Comparison of ENCODE assay signal across 14 mouse cellular contexts in the genomic region with DNA sequence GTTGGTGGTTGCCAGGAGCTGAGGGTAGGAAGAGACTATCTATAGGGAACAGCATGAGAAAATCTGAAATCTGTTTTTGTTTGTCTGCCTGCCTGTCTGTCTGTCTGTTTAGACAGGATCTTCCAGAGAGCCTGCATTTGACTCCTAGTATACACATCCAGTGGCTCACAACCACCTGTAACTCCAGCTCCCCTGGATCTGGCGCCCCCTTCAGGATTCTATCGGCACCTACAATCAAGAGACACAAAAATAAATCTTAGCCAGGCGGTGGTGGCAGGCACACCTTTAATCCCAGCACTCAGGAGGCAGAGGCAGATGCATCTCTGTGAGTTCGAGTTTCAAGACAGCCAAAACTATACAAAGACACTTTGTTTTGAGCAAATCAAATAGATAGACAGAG. TPM values are rescaled to one million over a fixed set of nuclear protein-coding genes. Genes with fewer than 3 reads are reported as not detected.
DNase-seq lines count a peak whose midpoint lies in the region; ATAC-seq and TF ChIP-seq lines count a peak whose summit lies in the region.
"Had no signal": no experiment of that assay in that cellular context is flagged by ENCODE, and none has a peak within 500 bp of the region (broad histone marks: within the 10 kb centered on the region; RNA-seq: fewer than 3 reads in every experiment).

No protein-coding gene starts in this region.

- H3K36me3 ChIP-seq in midbrain, embryonic 14.5 days (ENCODE audit: control insufficient read depth, insufficient read depth, low read length), result peaks cover 10% of the 10 kb centered on the region; the same call in 1 of the 2 replicates
- H3K36me3 ChIP-seq in midbrain, embryonic 16.5 days (ENCODE audit: control insufficient read depth, insufficient read depth, low read length), result no peaks in the 10 kb centered on the region
- H3K36me3 ChIP-seq in small intestine, adult 2 months (ENCODE audit: control insufficient read depth, insufficient read depth, low read length), result no peaks in the 10 kb centered on the region
- H3K36me3 ChIP-seq: embryonic facial prominence, embryonic 15.5 days; stomach, embryonic 15.5 days had no signal

- ATAC-seq in midbrain, embryonic 14.5 days (ENCODE audit: low FRiP score, low TSS enrichment), result no peak
- ATAC-seq in midbrain, embryonic 16.5 days, result no peak
- ATAC-seq in megakaryocyte-erythroid progenitor cell, adult 5-6 weeks (replicated peaks; ENCODE audit: low FRiP score, low TSS enrichment, poor library complexity, severe bottlenecking), result no peak
- ATAC-seq: midbrain, embryonic 15.5 days had no signal

- TF ChIP-seq POLR2A in small intestine, adult 2 months (IDR thresholded peaks at IDR 0.05; ENCODE audit: low read depth, low read length), result no peak

- intact Hi-C loops in gastrocnemius, adult 2 months (cut with DNase I), result no loop called here
- intact Hi-C loops in gastrocnemius, postnatal 36 days (cut with DNase I), result no loop called here

- TF ChIP-seq CTCF in gastrocnemius, adult 2 months (IDR thresholded peaks at IDR 0.05), result peak; percentile 52
- TF ChIP-seq CTCF in small intestine, adult 2 months (IDR thresholded peaks at IDR 0.05; ENCODE audit: extremely low read depth, insufficient read length, insufficient replicate concordance, low read depth, low read length), result peak; percentile 40; the same call in 1 of the 2 replicates

- H3K27me3 ChIP-seq in midbrain, embryonic 14.5 days (ENCODE audit: control insufficient read depth, insufficient read depth, low read length), result no peaks in the 10 kb centered on the region
- H3K27me3 ChIP-seq in midbrain, embryonic 16.5 days (ENCODE audit: control insufficient read depth, insufficient read depth, low read depth, low read length), result no peaks in the 10 kb centered on the region
- H3K27me3 ChIP-seq in small intestine, adult 2 months (ENCODE audit: control insufficient read depth, insufficient read depth, low read length), result no peaks in the 10 kb centered on the region
- H3K27me3 ChIP-seq: embryonic facial prominence, embryonic 15.5 days; limb, embryonic 13.5 days; midbrain, embryonic 15.5 days; stomach, embryonic 15.5 days had no signal

- H3K4me3 ChIP-seq in gastrocnemius, adult 2 months, result no peak overlapping the region
- H3K4me3 ChIP-seq in midbrain, embryonic 14.5 days (replicated peaks; ENCODE audit: low read depth, low read length), result no peak overlapping the region
- H3K4me3 ChIP-seq in midbrain, embryonic 16.5 days (ENCODE audit: low read depth, low read length), result no peak overlapping the region
- no peak overlapping the region for H3K4me3 ChIP-seq in small intestine, adult 2 months (ENCODE audit: low read depth, low read length)
- H3K4me3 ChIP-seq: embryonic facial prominence, embryonic 15.5 days; limb, embryonic 13.5 days; midbrain, embryonic 15.5 days; stomach, embryonic 15.5 days had no signal

- no peak overlapping the region for H3K9ac ChIP-seq in midbrain, embryonic 14.5 days (replicated peaks; ENCODE audit: low read length)
- H3K9ac ChIP-seq in midbrain, embryonic 16.5 days (ENCODE audit: low read depth, low read length), result no peak overlapping the region
- H3K9ac ChIP-seq: embryonic facial prominence, embryonic 15.5 days; limb, embryonic 13.5 days; midbrain, embryonic 15.5 days; stomach, embryonic 15.5 days had no signal

- H3K9me3 ChIP-seq in midbrain, embryonic 14.5 days (ENCODE audit: control insufficient read depth, low read length), result no peaks in the 10 kb centered on the region
- H3K9me3 ChIP-seq in midbrain, embryonic 16.5 days (replicated peaks; ENCODE audit: control insufficient read depth, low read length, poor library complexity, severe bottlenecking), result no peaks in the 10 kb centered on the region
- H3K9me3 ChIP-seq: embryonic facial prominence, embryonic 15.5 days; limb, embryonic 13.5 days; midbrain, embryonic 15.5 days; stomach, embryonic 15.5 days had no signal

- peaks cover 9% of the 10 kb centered on the region for H3K4me1 ChIP-seq in midbrain, embryonic 14.5 days (ENCODE audit: control insufficient read depth, insufficient read depth, low read length)
- peaks cover 21% of the 10 kb centered on the region for H3K4me1 ChIP-seq in midbrain, embryonic 16.5 days (ENCODE audit: control insufficient read depth, insufficient read depth, low read length)
- 0 out of 2 replicates have a peak, but pooled peaks cover 2% of the 10 kb centered on the region for H3K4me1 ChIP-seq in small intestine, adult 2 months (ENCODE audit: control insufficient read depth, insufficient read depth, insufficient read length, low read length)

- 45% methylated on average over 4 of the region's 4 CpGs for WGBS in midbrain, embryonic 14.5 days
- WGBS in midbrain, embryonic 16.5 days, result 48% methylated on average over 4 of the region's 4 CpGs
- 30% methylated on average over 4 of the region's 4 CpGs for WGBS in small intestine, adult 2 months

- H3K4me2 ChIP-seq in midbrain, embryonic 14.5 days (ENCODE audit: low read length), result no peak overlapping the region
- no peak overlapping the region for H3K4me2 ChIP-seq in midbrain, embryonic 16.5 days (ENCODE audit: low read length)
- H3K4me2 ChIP-seq: embryonic facial prominence, embryonic 15.5 days; limb, embryonic 13.5 days; midbrain, embryonic 15.5 days; stomach, embryonic 15.5 days had no signal

- DNase-seq in gastrocnemius, adult 2 months, result no peak
- DNase-seq in gastrocnemius, postnatal 36 days, result no peak
- DNase-seq in midbrain, embryonic 14.5 days, result peak; percentile 34
- peak; percentile 52 for DNase-seq in NIH3T3 (ENCODE audit: low read depth)
- no peak for DNase-seq in cerebellum, adult 9-11 months
- DNase-seq: heart, postnatal 10 days; kidney, postnatal 4 days had no signal

- H3K27ac ChIP-seq in gastrocnemius, adult 2 months, result no peak overlapping the region
- no peak overlapping the region for H3K27ac ChIP-seq in midbrain, embryonic 14.5 days (replicated peaks; ENCODE audit: low read depth, low read length)
- no peak overlapping the region for H3K27ac ChIP-seq in midbrain, embryonic 16.5 days (ENCODE audit: low read length)
- H3K27ac ChIP-seq in small intestine, adult 2 months (ENCODE audit: insufficient read depth, low read depth, low read length), result no peak overlapping the region
- H3K27ac ChIP-seq: embryonic facial prominence, embryonic 15.5 days; limb, embryonic 13.5 days; midbrain, embryonic 15.5 days; stomach, embryonic 15.5 days had no signal

RNA-seq across cellular contexts. Expression of a gene that starts 4.5 kb away (rescaled TPM):
- total RNA-seq in gastrocnemius, adult 2 months (2021), result 1 to 10 TPM; 2.0 to 3.9 TPM
- total RNA-seq in gastrocnemius, postnatal 36 days (2021), result 1 to 10 TPM; 2.2 to 3.6 TPM
- polyA plus RNA-seq in midbrain, embryonic 14.5 days (2014; fragmentation: Nextera tagmentation; extraction: Ambion mirVana), result 240 and 245 TPM in 2 replicates
- 340 and 389 TPM in 2 replicates for polyA plus RNA-seq in midbrain, embryonic 16.5 days (2015; fragmentation: Nextera tagmentation; extraction: Ambion mirVana)
- 3.6 and 7.0 TPM in 2 replicates for polyA plus RNA-seq in small intestine, adult 2 months (2012; rRNA removed)
- total RNA-seq in megakaryocyte-erythroid progenitor cell, adult 5-6 weeks (2014; fragmentation: Nextera tagmentation), result 30.2 and 47.7 TPM in 2 replicates
- 6.5 and 10.4 TPM in 2 replicates for total RNA-seq in megakaryocyte-erythroid progenitor cell, adult 5-6 weeks (2017)

RNA-seq across cellular contexts. Expression of a gene that starts 33.4 kb away (rescaled TPM):
- 1 to 10 TPM; 4.8 to 7.2 TPM for total RNA-seq in gastrocnemius, adult 2 months (2021)
- 1 to 10 TPM; 5.5 to 7.7 TPM for total RNA-seq in gastrocnemius, postnatal 36 days (2021)
- polyA plus RNA-seq in midbrain, embryonic 14.5 days (2014; fragmentation: Nextera tagmentation; extraction: Ambion mirVana), result 13.6 and 19.8 TPM in 2 replicates
- 25.3 and 27.4 TPM in 2 replicates for polyA plus RNA-seq in midbrain, embryonic 16.5 days (2015; fragmentation: Nextera tagmentation; extraction: Ambion mirVana)
- 19.4 and 27.2 TPM in 2 replicates for polyA plus RNA-seq in small intestine, adult 2 months (2012; rRNA removed)
- total RNA-seq in megakaryocyte-erythroid progenitor cell, adult 5-6 weeks (2014; fragmentation: Nextera tagmentation), result 9.0 and 16.3 TPM in 2 replicates
- total RNA-seq in megakaryocyte-erythroid progenitor cell, adult 5-6 weeks (2017), result 13.8 TPM in 2 replicates

RNA-seq across cellular contexts. Expression of a gene that starts 58.3 kb away (rescaled TPM):
- not detected for total RNA-seq in gastrocnemius, adult 2 months (2021)
- not detected for total RNA-seq in gastrocnemius, postnatal 36 days (2021)
- 0.38 and 0.39 TPM in 2 replicates for polyA plus RNA-seq in midbrain, embryonic 14.5 days (2014; fragmentation: Nextera tagmentation; extraction: Ambion mirVana)
- 0.82 and 0.99 TPM in 2 replicates for polyA plus RNA-seq in midbrain, embryonic 16.5 days (2015; fragmentation: Nextera tagmentation; extraction: Ambion mirVana)
- polyA plus RNA-seq in small intestine, adult 2 months (2012; rRNA removed), result 0.06 TPM in 1 of 2 replicates, not detected in the other
- not detected in 2 replicates for total RNA-seq in megakaryocyte-erythroid progenitor cell, adult 5-6 weeks (2014; fragmentation: Nextera tagmentation)
- not detected in 2 replicates for total RNA-seq in megakaryocyte-erythroid progenitor cell, adult 5-6 weeks (2017)

Comparison
In these comparisons a context has a peak if more than half of its experiments do, and no peak if none do; other contexts are left out.
1. DNase-seq: peak in midbrain, embryonic 14.5 days (single experiment) and NIH3T3 (single experiment); none in gastrocnemius, adult 2 months (single experiment), gastrocnemius, postnatal 36 days (0 of 2) and cerebellum, adult 9-11 months (single experiment).